Mouse (Mus musculus): ENCODE measurements around the gene Npc1l1. TPM values are rescaled to one million over a fixed set of nuclear protein-coding genes. Genes with fewer than 3 reads are reported as not detected.

Gene Npc1l1
- polyA plus RNA-seq, 1 experiment from 2014 or later = not detected

- Histone ChIP-seq H3K9me3 (ENCODE audit: low read length) (no peaks in the 10 kb centered on the region), H3K9ac (replicated peaks; ENCODE audit: low read depth) (no peak overlapping the region), H3K4me3 (ENCODE audit: low read depth, low read length) (no peak overlapping the region), H3K27me3 (replicated peaks; ENCODE audit: insufficient read depth, low read length) (no peaks in the 10 kb centered on the region), H3K4me1 (ENCODE audit: insufficient read depth, low read depth, low read length) (no peaks in the 10 kb centered on the region; the same call in 1 of the 2 replicates), H3K4me2 (replicated peaks; ENCODE audit: low read depth, low read length) (no peak overlapping the region), H3K27ac (ENCODE audit: low read length) (no peak overlapping the region), H3K36me3 (ENCODE audit: insufficient read depth, low read length) (no peaks in the 10 kb centered on the region)
- ATAC-seq (no peak), DNase-seq (ENCODE audit: low spot score) (no peak)
- 66% methylated on average over 2 of the region's 2 CpGs for WGBS
- TF ChIP-seq CTCF (IDR thresholded peaks at IDR 0.05) = no peak
- TF ChIP-seq EP300 (IDR thresholded peaks at IDR 0.05) = no peak
These were observed 46.7 kb downstream of the Npc1l1 start for GRCm38 (mm10) chr11:6183246-6183645.

DNA sequence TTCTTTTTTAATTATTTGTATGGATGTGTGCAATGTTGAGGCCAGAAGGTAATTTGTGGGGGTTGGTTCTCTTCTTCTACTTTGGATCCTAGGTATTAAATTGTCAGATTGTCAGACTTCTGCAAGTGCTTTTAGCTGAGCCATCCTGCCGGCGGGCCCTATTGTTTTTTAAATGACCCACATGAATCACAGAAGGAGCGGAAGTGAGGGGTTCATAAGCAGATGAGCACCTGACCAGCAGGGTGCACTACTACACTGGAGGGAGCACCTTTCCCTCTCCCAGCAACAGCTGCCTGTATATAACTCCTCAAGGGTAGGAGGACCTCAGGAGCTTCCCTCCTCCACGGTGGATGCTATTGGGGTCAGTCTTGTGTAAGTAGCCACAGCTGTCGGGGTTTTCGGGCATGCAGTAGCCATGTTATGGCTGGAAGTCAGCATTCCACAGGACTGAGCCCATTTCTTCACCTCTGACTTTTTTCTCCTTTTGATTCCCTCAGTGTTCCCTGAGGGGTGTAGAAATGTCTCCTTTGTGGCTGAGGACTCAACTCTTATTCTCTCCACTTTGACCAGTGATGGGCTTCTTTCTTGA, 49.0 kb downstream of the Npc1l1 start:
- Histone ChIP-seq H3K27ac (ENCODE audit: low read length) (no peak overlapping the region), H3K36me3 (ENCODE audit: insufficient read depth, low read length) (no peaks in the 10 kb centered on the region), H3K4me1 (ENCODE audit: insufficient read depth, low read depth, low read length) (no peaks in the 10 kb centered on the region; the same call in 1 of the 2 replicates), H3K4me2 (replicated peaks; ENCODE audit: low read depth, low read length) (no peak overlapping the region), H3K9me3 (ENCODE audit: low read length) (no peaks in the 10 kb centered on the region), H3K9ac (replicated peaks; ENCODE audit: low read depth) (no peak overlapping the region), H3K27me3 (replicated peaks; ENCODE audit: insufficient read depth, low read length) (no peaks in the 10 kb centered on the region), H3K4me3 (ENCODE audit: low read depth, low read length) (no peak overlapping the region)
- WGBS = 60% methylated on average over 6 of the region's 6 CpGs
- ATAC-seq = no peak
- TF ChIP-seq EP300 (IDR thresholded peaks at IDR 0.05) = no peak
- peak; percentile 17; the same call in 1 of the 2 replicates for TF ChIP-seq CTCF (IDR thresholded peaks at IDR 0.05)
- DNase-seq (ENCODE audit: low spot score) = no peak

DNA sequence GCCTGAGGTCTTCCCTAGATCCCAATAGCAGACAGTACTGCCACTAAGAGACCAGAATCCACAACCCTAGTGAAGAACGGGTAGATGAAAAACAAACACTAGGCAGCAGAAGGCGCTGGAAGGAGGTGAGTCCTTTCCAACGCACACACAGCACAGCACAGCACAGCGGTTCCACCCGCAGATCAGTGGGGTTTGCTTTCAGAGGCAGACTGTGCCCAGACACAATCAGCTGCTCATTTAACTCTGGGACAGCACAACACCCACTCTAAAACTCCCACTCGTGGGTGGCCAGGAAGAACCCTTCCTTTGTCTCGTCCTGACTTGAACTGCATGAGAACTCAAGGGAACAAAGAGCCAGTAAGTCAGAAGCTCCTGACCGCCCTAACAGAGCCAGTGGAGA, 50.7 kb downstream of the Npc1l1 start:
- Histone ChIP-seq H3K27me3 (replicated peaks; ENCODE audit: insufficient read depth, low read length) (no peaks in the 10 kb centered on the region), H3K4me1 (ENCODE audit: insufficient read depth, low read depth, low read length) (peaks cover 9% of the 10 kb centered on the region; the same call in 1 of the 2 replicates), H3K9me3 (ENCODE audit: low read length) (no peaks in the 10 kb centered on the region), H3K9ac (replicated peaks; ENCODE audit: low read depth) (no peak overlapping the region), H3K27ac (ENCODE audit: low read length) (no peak overlapping the region), H3K4me2 (replicated peaks; ENCODE audit: low read depth, low read length) (no peak overlapping the region), H3K4me3 (ENCODE audit: low read depth, low read length) (no peak overlapping the region), H3K36me3 (ENCODE audit: insufficient read depth, low read length) (no peaks in the 10 kb centered on the region)
- DNase-seq (ENCODE audit: low spot score) (no peak), ATAC-seq (no peak)
- WGBS = 20% methylated on average over 8 of the region's 8 CpGs
- no peak for TF ChIP-seq EP300 (IDR thresholded peaks at IDR 0.05)
- no peak for TF ChIP-seq CTCF (IDR thresholded peaks at IDR 0.05)

- ATAC-seq = no peak
- Histone ChIP-seq H3K4me3 (ENCODE audit: low read depth, low read length) (no peak overlapping the region), H3K36me3 (ENCODE audit: insufficient read depth, low read length) (no peaks in the 10 kb centered on the region), H3K27ac (ENCODE audit: low read length) (no peak overlapping the region), H3K9ac (replicated peaks; ENCODE audit: low read depth) (no peak overlapping the region), H3K4me2 (replicated peaks; ENCODE audit: low read depth, low read length) (no peak overlapping the region), H3K4me1 (ENCODE audit: insufficient read depth, low read depth, low read length) (peaks cover 9% of the 10 kb centered on the region; the same call in 1 of the 2 replicates), H3K27me3 (replicated peaks; ENCODE audit: insufficient read depth, low read length) (no peaks in the 10 kb centered on the region), H3K9me3 (ENCODE audit: low read length) (no peaks in the 10 kb centered on the region)
- 26% methylated on average over 2 of the region's 2 CpGs for WGBS
- no peak for DNase-seq (ENCODE audit: low spot score)
- TF ChIP-seq CTCF (IDR thresholded peaks at IDR 0.05) = no peak
- TF ChIP-seq EP300 (IDR thresholded peaks at IDR 0.05) = no peak
These were observed 51.2 kb downstream of the Npc1l1 start for GRCm38 (mm10) chr11:6178673-6179166.

DNA sequence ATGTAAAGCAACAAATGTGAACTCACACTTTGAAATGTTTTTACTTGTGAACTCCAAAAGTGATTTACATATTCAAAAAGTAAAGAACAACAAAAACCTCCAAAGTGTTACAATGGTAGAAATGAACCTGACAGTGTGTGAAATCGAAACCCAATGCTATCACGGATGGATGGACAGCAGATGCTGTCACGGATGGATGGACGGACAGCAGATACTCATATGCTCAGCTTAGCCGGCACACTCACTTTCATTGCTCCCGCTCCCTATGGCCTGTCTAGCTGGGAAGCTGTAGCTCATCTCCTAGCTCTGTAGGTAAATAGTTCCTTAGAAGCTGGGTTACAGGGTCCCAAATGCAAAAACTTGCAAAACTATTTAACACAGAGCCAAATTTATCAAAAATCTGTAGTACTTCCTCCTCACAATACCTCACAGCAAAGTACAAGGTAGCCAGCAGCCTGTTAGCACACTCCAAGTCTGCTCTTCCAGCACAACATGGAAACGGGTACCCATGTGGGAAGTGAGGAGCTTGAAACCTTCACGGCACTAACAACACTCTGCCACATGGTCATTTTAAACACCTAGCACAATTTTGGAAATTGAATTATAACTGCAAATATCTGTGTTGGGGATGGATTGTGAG, 52.0 kb downstream of the Npc1l1 start:
- ATAC-seq = no peak
- H3K27me3 ChIP-seq (replicated peaks; ENCODE audit: insufficient read depth, low read length) = no peaks in the 10 kb centered on the region
- no peaks in the 10 kb centered on the region for H3K36me3 ChIP-seq (ENCODE audit: insufficient read depth, low read length)
- H3K4me1 ChIP-seq (ENCODE audit: insufficient read depth, low read depth, low read length) = peaks cover 9% of the 10 kb centered on the region; the same call in 1 of the 2 replicates
- H3K4me2 ChIP-seq (replicated peaks; ENCODE audit: low read depth, low read length) = no peak overlapping the region
- no peak overlapping the region for H3K9ac ChIP-seq (replicated peaks; ENCODE audit: low read depth)
- DNase-seq (ENCODE audit: low spot score) = no peak
- no peaks in the 10 kb centered on the region for H3K9me3 ChIP-seq (ENCODE audit: low read length)
- TF ChIP-seq EP300 (IDR thresholded peaks at IDR 0.05) = no peak
- TF ChIP-seq CTCF (IDR thresholded peaks at IDR 0.05) = no peak
- no peak overlapping the region for H3K4me3 ChIP-seq (ENCODE audit: low read depth, low read length)
- H3K27ac ChIP-seq (ENCODE audit: low read length) = no peak overlapping the region
- WGBS = 84% methylated on average over 8 of the region's 8 CpGs

GRCm38 (mm10) chr11:6175506-6175905, 54.4 kb downstream of the Npc1l1 start:
- H3K27ac ChIP-seq (ENCODE audit: low read length) = no peak overlapping the region
- no peak for ATAC-seq

More at GRCm38 (mm10) chr11:6175506-6175905, 54.4 kb downstream of the Npc1l1 start:
- Histone ChIP-seq H3K4me3 (ENCODE audit: low read depth, low read length) (no peak overlapping the region), H3K4me2 (replicated peaks; ENCODE audit: low read depth, low read length) (no peak overlapping the region), H3K27me3 (replicated peaks; ENCODE audit: insufficient read depth, low read length) (no peaks in the 10 kb centered on the region), H3K36me3 (ENCODE audit: insufficient read depth, low read length) (no peaks in the 10 kb centered on the region), H3K4me1 (ENCODE audit: insufficient read depth, low read depth, low read length) (peaks cover 9% of the 10 kb centered on the region; the same call in 1 of the 2 replicates), H3K9me3 (ENCODE audit: low read length) (no peaks in the 10 kb centered on the region), H3K9ac (replicated peaks; ENCODE audit: low read depth) (no peak overlapping the region)
- TF ChIP-seq EP300 (IDR thresholded peaks at IDR 0.05) (no peak), CTCF (IDR thresholded peaks at IDR 0.05) (no peak)
- 27% methylated on average over 1 of the region's 1 CpGs for WGBS
- DNase-seq (ENCODE audit: low spot score) = no peak

Measured in lung, postnatal 0 days (tissue).